Mouse (Mus musculus): Measurements from ENCODE around the gene Trappc6b.

- TF ChIP-seq MAX (IDR thresholded peaks at IDR 0.05; ENCODE audit: low read length) (no peak), EP300 (IDR thresholded peaks at IDR 0.05; ENCODE audit: low read length) (no peak), KAT2A (IDR thresholded peaks at IDR 0.05; ENCODE audit: insufficient replicate concordance, low read length) (no peak), POLR2A (IDR thresholded peaks at IDR 0.05; ENCODE audit: low read depth, low read length) (no peak), CTCF (conservative IDR thresholded peaks at IDR 0.05 in 1 of 2, IDR thresholded peaks at IDR 0.05 in 1 of 2; ENCODE audit: low read depth in 2 of 2, low read length in 2 of 2) (no peak), CHD1 (IDR thresholded peaks at IDR 0.05; ENCODE audit: low read depth, low read length) (no peak), HCFC1 (IDR thresholded peaks at IDR 0.05; ENCODE audit: low read depth, low read length) (no peak), TCF12 (IDR thresholded peaks at IDR 0.05; ENCODE audit: low read depth, low read length) (no peak), USF2 (conservative IDR thresholded peaks at IDR 0.05; ENCODE audit: low read depth, low read length) (no peak), POLR2AphosphoS2 (IDR thresholded peaks at IDR 0.05; ENCODE audit: low read depth, low read length) (no peak), TBP (conservative IDR thresholded peaks at IDR 0.05; ENCODE audit: low read depth, low read length) (no peak)
These were observed 49.9 kb downstream of the Trappc6b start for GRCm38 (mm10) chr12:59011275-59011843.
